Mouse (Mus musculus): ENCODE results near the gene Rora. TPM values are rescaled to one million over a fixed set of nuclear protein-coding genes. Genes with fewer than 3 reads are reported as not detected.
A peak's percentile ranks its signal among the peaks of the same experiment; 100 is the strongest.

The Rora gene
- total RNA-seq, 2 experiments from 2014 or later, result 43.6 to 48.9 TPM

- peak in 1 of 2 experiments; percentile 22 for DNase-seq (ENCODE audit: low spot score in 2 of 2)
Observed at GRCm38 (mm10) chr9:69181411-69181810, 527.8 kb downstream of the Rora start.

DNA sequence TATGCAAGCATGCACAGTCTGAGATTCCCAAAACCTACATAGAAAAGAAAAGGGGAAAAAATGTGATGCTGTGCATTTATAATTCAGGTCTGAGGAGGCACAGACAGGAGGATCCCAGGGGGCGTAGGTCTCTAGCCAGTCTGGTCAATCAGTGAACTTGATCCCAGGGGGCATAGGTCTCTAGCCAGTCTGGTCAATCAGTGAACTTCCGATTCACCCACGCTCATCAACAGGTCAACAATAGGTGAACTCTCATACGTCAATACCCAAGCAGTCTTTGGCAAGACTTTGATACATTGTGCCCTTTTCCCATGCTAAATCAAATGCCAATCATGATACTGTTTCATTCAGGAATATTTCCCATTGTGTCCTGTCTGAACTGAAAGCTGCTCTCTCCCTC is 530.3 kb downstream of the Rora start:
- no peak for DNase-seq (ENCODE audit: low spot score in 2 of 2)

DNA sequence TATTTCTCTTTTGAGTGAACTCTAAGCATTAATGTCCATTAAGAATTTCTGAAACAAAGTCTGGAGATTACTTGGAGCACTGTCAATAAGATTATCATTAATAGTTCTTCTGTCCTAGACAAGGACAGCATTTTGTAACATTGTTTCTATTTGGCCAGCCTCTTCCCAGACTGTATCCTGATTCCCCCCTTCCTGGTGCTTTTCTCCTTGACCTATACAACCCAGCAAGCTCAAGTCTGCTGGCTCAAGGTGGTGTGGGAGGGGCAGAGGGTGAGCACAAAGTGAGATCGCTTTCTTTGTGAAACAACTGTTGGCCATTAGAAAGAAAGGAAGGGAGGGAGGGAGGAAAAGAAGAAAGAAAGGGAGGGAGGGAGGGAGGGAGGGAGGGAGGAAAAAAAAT is 537.1 kb downstream of the Rora start:
- no peak for DNase-seq (ENCODE audit: low spot score in 2 of 2)

- no peak for DNase-seq (ENCODE audit: low spot score in 2 of 2)
Observed at GRCm38 (mm10) chr9:69192446-69192845, 538.9 kb downstream of the Rora start.

DNA sequence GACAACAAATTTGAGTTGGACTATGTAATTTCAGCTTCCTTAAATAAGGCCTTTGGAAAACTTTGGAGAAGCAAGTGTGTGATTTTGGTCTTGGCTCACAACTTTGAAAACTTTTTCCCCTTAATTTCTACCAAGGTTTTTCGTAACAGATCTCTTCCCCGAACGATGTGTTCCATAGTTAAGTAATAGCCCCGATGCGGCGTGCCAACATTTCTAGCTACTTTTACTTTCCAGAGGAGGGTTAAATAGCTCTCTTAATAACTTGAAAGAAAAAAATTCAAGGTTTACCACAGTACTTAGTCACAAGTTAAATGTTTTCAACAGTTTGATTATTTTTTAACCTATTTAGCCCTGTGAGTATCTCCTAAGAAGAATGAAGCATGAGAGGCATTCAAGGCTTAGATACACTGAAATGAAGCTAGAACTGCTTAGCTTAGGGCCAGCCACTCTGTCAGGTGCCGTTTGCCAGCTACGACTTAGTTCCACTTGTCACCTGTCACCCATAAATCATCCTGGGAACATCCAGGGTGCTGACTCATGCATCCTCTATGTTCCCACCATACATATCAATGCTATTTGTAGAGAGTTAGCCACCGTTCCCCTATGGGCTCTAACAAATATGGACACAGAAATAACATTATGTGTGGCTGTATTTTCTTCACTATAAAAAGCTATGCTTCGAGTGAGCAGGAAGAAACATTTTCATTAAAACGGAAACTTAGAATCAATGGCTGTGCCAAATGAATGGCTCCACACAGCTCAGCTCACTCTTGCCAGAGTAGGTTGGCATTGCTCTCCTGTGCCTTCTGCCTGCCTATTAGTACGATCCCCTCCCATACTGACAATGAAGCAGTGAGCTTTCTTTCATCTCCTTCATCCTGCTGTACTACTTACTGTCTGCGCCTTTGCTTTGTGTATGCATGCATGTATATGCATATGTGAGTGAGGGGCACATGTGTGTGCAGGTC is 541.3 kb downstream of the Rora start:
- peak in 1 of 2 experiments; percentile 21 for DNase-seq (ENCODE audit: low spot score in 2 of 2)

- DNase-seq (ENCODE audit: low spot score in 2 of 2), result peak in 1 of 2 experiments; percentile 47
Observed at GRCm38 (mm10) chr9:69213796-69214195, 560.2 kb downstream of the Rora start.

- no peak for DNase-seq (ENCODE audit: low spot score in 2 of 2)
Observed at GRCm38 (mm10) chr9:69224841-69225240, 571.3 kb downstream of the Rora start.

GRCm38 (mm10) chr9:69226424-69226823 is 572.8 kb downstream of the Rora start:
- no peak for DNase-seq (ENCODE audit: low spot score in 2 of 2)

DNA sequence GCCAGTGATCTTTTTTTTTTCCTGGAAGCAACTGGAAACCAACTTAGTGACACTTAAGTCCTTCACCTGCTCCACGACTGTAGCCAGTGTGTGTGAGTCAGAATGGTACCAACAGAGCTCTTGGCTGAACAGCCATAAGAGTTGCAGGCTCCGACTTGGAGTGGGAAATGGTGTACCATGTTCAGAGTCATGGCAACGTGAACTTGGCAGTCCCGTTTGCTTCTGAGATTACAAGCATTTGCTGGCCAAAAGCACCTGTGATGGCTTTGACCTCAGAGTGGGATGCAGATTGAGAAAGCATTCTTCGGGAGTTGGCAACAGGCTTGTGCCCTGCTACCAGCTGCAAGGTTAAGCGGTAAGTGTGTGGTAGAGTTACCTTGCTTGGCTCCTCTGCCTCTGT is 574.2 kb downstream of the Rora start:
- DNase-seq (ENCODE audit: low spot score in 2 of 2), result no peak

GRCm38 (mm10) chr9:69229935-69230334 is 576.3 kb downstream of the Rora start:
- DNase-seq (ENCODE audit: low spot score in 2 of 2), result no peak

DNA sequence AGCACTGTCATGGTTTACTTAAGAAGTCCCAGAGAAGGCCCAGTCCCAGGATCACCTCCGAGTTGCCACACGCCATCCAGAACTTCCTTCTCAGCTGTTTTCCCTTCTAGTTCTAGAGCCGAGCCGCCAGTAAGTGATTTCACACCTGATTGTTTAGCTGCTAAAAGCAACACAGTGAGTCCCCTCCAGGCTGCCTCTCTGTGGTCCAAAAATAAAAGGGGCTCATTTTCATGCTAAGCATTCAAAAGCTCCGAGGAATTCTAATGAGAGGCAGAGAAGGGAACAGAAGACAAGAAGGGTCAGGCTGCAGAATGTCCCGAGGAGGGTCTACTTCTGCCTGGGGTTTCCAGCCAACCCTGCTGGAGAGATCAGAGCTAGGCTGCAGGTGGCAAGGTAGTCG is 580.9 kb downstream of the Rora start:
- no peak for DNase-seq (ENCODE audit: low spot score in 2 of 2)

- no peak for DNase-seq (ENCODE audit: low spot score in 2 of 2)
Observed at GRCm38 (mm10) chr9:69237316-69237715, 583.7 kb downstream of the Rora start.

DNA sequence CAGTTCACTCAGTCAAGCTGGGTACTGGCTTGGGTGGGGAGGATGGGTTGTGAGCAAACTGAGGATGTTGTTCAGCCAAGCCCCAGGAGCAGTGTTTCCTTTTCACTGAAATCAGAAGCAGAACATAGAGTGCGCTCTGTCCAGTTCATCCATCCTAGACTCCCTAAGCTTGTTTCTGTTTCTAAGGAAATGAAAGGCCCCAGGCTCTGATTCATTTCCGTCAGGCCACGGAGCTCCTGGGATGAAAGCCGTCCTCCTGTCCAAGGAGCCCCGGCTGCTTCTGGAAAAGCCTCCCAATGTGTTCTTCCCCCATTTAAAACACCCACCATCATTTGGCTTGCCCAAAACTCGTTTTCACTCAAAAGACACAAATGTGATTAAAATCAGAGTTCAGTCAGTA is 589.0 kb downstream of the Rora start:
- DNase-seq (ENCODE audit: low spot score in 2 of 2), result no peak

GRCm38 (mm10) chr9:69243626-69244025 is 590.0 kb downstream of the Rora start:
- no peak for DNase-seq (ENCODE audit: low spot score in 2 of 2)

GRCm38 (mm10) chr9:69246225-69246624 is 592.6 kb downstream of the Rora start:
- DNase-seq (ENCODE audit: low spot score in 2 of 2), result no peak

DNA sequence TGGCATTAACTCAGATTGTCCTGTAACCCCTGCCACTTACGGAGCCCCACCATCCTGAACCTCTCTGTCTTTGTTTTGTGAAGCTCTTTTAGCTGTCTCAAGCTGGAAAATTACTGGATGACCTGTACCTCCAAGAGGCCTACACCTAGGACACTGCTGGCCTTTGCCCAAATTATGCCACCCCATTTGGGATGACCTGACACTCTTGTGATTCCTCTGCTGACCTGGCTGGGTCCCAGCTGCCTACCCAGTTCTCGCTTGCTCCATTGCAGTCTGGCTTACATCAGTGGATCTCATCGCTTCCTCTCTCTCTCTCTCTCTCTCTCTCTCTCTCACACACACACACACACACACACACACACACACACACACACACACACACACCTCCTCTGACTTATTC is 596.0 kb downstream of the Rora start:
- no peak for DNase-seq (ENCODE audit: low spot score in 2 of 2)

DNA sequence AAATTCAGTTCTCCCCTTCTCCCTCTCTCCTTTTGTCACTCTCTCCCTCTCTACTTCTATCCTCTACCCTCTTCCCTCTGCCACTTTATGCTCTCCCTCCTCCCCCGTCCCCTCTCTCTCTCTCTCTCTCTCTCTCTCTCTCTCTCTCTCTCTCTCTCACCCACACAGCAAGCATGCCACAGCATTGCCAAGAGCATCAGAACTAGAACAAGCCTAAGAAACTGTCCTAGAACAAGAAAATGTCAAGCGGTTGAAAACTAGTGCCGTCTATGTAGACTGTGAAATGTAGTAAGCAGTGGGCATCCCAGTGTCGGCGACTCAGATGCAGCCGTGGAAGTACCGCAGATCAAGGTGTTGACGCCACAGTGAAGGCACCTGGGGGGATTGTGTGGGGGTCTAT is 596.7 kb downstream of the Rora start:
- DNase-seq (ENCODE audit: low spot score in 2 of 2), result no peak

- no peak for DNase-seq (ENCODE audit: low spot score in 2 of 2)
Observed at GRCm38 (mm10) chr9:69258506-69258905, 604.9 kb downstream of the Rora start.

- DNase-seq (ENCODE audit: low spot score in 2 of 2), result peak; percentile 42 to 72
Observed at GRCm38 (mm10) chr9:69259382-69259781, 605.8 kb downstream of the Rora start.

DNA sequence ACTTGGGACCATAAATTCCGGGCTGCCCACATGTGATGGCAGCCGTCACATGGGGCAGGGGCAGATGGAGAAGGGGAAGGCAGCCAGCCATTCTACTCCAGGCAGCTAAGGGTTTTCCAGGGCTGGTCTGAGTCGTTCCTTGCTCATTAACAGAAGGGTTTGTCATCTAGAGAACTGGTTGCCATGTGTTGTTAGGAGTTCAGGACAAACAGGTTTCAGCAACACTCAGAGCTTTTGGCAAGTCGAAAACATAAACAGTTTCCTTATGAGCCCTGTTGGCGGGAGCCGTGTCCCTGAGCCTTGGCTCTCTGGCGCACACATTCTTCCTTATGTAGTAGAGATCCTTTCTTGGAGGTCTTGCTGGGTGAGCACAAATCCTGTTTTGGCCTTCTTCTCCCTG is 611.6 kb downstream of the Rora start:
- no peak for DNase-seq (ENCODE audit: low spot score in 2 of 2)

- no peak for DNase-seq (ENCODE audit: low spot score in 2 of 2)
Observed at GRCm38 (mm10) chr9:69270374-69270773, 616.8 kb downstream of the Rora start.

GRCm38 (mm10) chr9:69270931-69271330 is 617.3 kb downstream of the Rora start:
- no peak for DNase-seq (ENCODE audit: low spot score in 2 of 2)

- no peak for DNase-seq (ENCODE audit: low spot score in 2 of 2)
Observed at GRCm38 (mm10) chr9:69272884-69273283, 619.3 kb downstream of the Rora start.

Measured in gastrocnemius, postnatal 4 days (tissue).